Mouse (Mus musculus): Measurements from ENCODE around the gene Rnf157.
"Not testable (repeated sequence)": the region's sequence is repeated elsewhere in the genome, so short reads cannot be mapped to it uniquely, and the experiment has no call there.

Gene Rnf157

GRCm38 (mm10) chr11:116418194-116418840, 5.5 kb upstream of the Rnf157 start:
- no peak for DNase-seq (ENCODE audit: inconsistent ontology term)

- DNase-seq (ENCODE audit: inconsistent ontology term) = no peak
Measured at GRCm38 (mm10) chr11:116417054-116417453, 4.2 kb upstream of the Rnf157 start.

GRCm38 (mm10) chr11:116416196-116416943, 3.5 kb upstream of the Rnf157 start:
- peak; percentile 34 for DNase-seq (ENCODE audit: inconsistent ontology term)

GRCm38 (mm10) chr11:116413631-116414022, 795 bp upstream of the Rnf157 start:
- DNase-seq (ENCODE audit: inconsistent ontology term) = no peak

- DNase-seq (ENCODE audit: inconsistent ontology term) = peak; percentile 41
Measured at GRCm38 (mm10) chr11:116412028-116412827, 604 bp downstream of the Rnf157 start.

GRCm38 (mm10) chr11:116411582-116411981, 1.2 kb downstream of the Rnf157 start:
- peak; percentile 39 for DNase-seq (ENCODE audit: inconsistent ontology term)

GRCm38 (mm10) chr11:116410415-116410814, 2.4 kb downstream of the Rnf157 start:
- DNase-seq (ENCODE audit: inconsistent ontology term) = not testable (repeated sequence)

- DNase-seq (ENCODE audit: inconsistent ontology term) = no peak
Measured at GRCm38 (mm10) chr11:116409008-116409407, 3.8 kb downstream of the Rnf157 start.

GRCm38 (mm10) chr11:116406231-116406728, 6.6 kb downstream of the Rnf157 start:
- no peak for DNase-seq (ENCODE audit: inconsistent ontology term)

GRCm38 (mm10) chr11:116405601-116406000, 7.2 kb downstream of the Rnf157 start:
- DNase-seq (ENCODE audit: inconsistent ontology term) = no peak

GRCm38 (mm10) chr11:116400560-116400959, 12.3 kb downstream of the Rnf157 start:
- no peak for DNase-seq (ENCODE audit: inconsistent ontology term)

GRCm38 (mm10) chr11:116398348-116398677, 14.5 kb downstream of the Rnf157 start:
- DNase-seq (ENCODE audit: inconsistent ontology term) = no peak

GRCm38 (mm10) chr11:116397517-116398347, 15.1 kb downstream of the Rnf157 start:
- no peak for DNase-seq (ENCODE audit: inconsistent ontology term)

GRCm38 (mm10) chr11:116396934-116397330, 15.9 kb downstream of the Rnf157 start:
- no peak for DNase-seq (ENCODE audit: inconsistent ontology term)

- no peak for DNase-seq (ENCODE audit: inconsistent ontology term)
Measured at GRCm38 (mm10) chr11:116396276-116396933, 16.4 kb downstream of the Rnf157 start.

- DNase-seq (ENCODE audit: inconsistent ontology term) = no peak
Measured at GRCm38 (mm10) chr11:116394769-116395168, 18.1 kb downstream of the Rnf157 start.

- peak; percentile 75 for DNase-seq (ENCODE audit: inconsistent ontology term)
Measured at GRCm38 (mm10) chr11:116388841-116389480, 23.9 kb downstream of the Rnf157 start.

- DNase-seq (ENCODE audit: inconsistent ontology term) = peak; percentile 74
Measured at GRCm38 (mm10) chr11:116387086-116388071, 25.5 kb downstream of the Rnf157 start.

- DNase-seq (ENCODE audit: inconsistent ontology term) = peak; percentile 42
Measured at GRCm38 (mm10) chr11:116385999-116386398, 26.8 kb downstream of the Rnf157 start.

Data from Muller cell, postnatal 12 days (primary cell).